Mouse (Mus musculus): ENCODE results near the gene Stoml1.

- TF ChIP-seq CTCF (IDR thresholded peaks at IDR 0.05; ENCODE audit: low read depth), result no peak
- TF ChIP-seq EP300 (IDR thresholded peaks at IDR 0.05; ENCODE audit: low read depth), result no peak
Observed at GRCm38 (mm10) chr9:58242696-58243095, 10.3 kb upstream of the Stoml1 start.

Data from liver, postnatal 0 days (tissue).